Mouse (Mus musculus) CH12.LX (cell line): ENCODE data around the gene Drc7. TPM values are rescaled to one million over a fixed set of nuclear protein-coding genes. Genes with fewer than 3 reads are reported as not detected.

Source experiments
- DNase-seq: peaks from one replicate; pipeline ENCODE4 v3.0.0-alpha.2; 2013; ENCODE audit errors: extremely low read depth
- H3K27ac ChIP-seq: 2 replicates; pipeline ENCODE4 v1.5.1; 2012; ENCODE audit warnings: low read depth, mild to moderate bottlenecking, control low read depth, moderate library complexity; ENCODE audit not compliant: insufficient read depth
- H3K27me3 ChIP-seq: replicated peaks from 2 replicates; pipeline ENCODE3; 2012; ENCODE audit warnings: inconsistent platforms
- H3K36me3 ChIP-seq, 2 experiments: replicated peaks in 1 of 2; 2 replicates each; pipeline versions ENCODE3 to v1.6.1; 2012; ENCODE audit warnings: inconsistent platforms in 1 of 2, low read length in 1 of 2, mild to moderate bottlenecking in 1 of 2, mixed read lengths in 1 of 2, moderate library complexity in 1 of 2; ENCODE audit not compliant: control insufficient read depth in 1 of 2, insufficient read depth in 1 of 2
- H3K4me1 ChIP-seq, 2 experiments: 2 replicates each; pipeline ENCODE4 v1.6.1; 2012; ENCODE audit warnings: inconsistent platforms in 1 of 2, moderate library complexity in 1 of 2; ENCODE audit not compliant: insufficient read depth in 2 of 2, control insufficient read depth in 1 of 2
- H3K4me2 ChIP-seq: 2 replicates; pipeline ENCODE4 v1.6.1; 2012; ENCODE audit warnings: low read depth, mild to moderate bottlenecking, control low read depth; ENCODE audit not compliant: poor library complexity, insufficient read depth, severe bottlenecking
- H3K4me3 ChIP-seq, 3 experiments: fragments of 150-350 bp in 1 of 3; sonication (generic) in 1 of 3; replicated peaks in 1 of 3; 2 replicates each; pipeline versions ENCODE3 to v1.5.1; 2011 to 2012; ENCODE audit warnings: low read depth in 2 of 3, low read length in 2 of 3, mild to moderate bottlenecking in 2 of 3, moderate library complexity in 2 of 3, control low read depth in 1 of 3, improper control_type of control experiment in 1 of 3, inconsistent platforms in 1 of 3, mixed read lengths in 1 of 3; ENCODE audit not compliant: poor library complexity in 1 of 3
- H3K79me2 ChIP-seq: replicated peaks from 2 replicates; pipeline ENCODE4 v1.6.1; 2012; ENCODE audit warnings: mild to moderate bottlenecking, moderate library complexity; ENCODE audit not compliant: control insufficient read depth, poor library complexity, insufficient read depth, severe bottlenecking; ENCODE audit errors: extremely low read depth
- H3K9ac ChIP-seq: 2 replicates; pipeline ENCODE4 v1.6.1; 2012; ENCODE audit warnings: low read depth, mild to moderate bottlenecking, control low read depth, moderate library complexity; ENCODE audit not compliant: insufficient read depth
- H3K9me3 ChIP-seq: replicated peaks from 2 replicates; pipeline ENCODE3; 2012; ENCODE audit warnings: low read length, inconsistent platforms, mixed read lengths
- CHD2 ChIP-seq: IDR thresholded peaks from 2 replicates; pipeline ENCODE4 v1.6.1; 2011; ENCODE audit warnings: low read length, improper control_type of control experiment
- CTCF ChIP-seq, 2 experiments: IDR thresholded peaks in 1 of 2; conservative IDR thresholded peaks in 1 of 2; 2 replicates each; pipeline ENCODE4 v1.5.1; 2011 to 2012; ENCODE audit warnings: low read depth in 2 of 2, low read length in 2 of 2, improper control_type of control experiment in 1 of 2, inconsistent platforms in 1 of 2, mild to moderate bottlenecking in 1 of 2, moderate library complexity in 1 of 2
- E2F4 ChIP-seq: IDR thresholded peaks from 2 replicates; pipeline ENCODE4 v1.6.1; 2011; ENCODE audit warnings: low read depth, low read length, improper control_type of control experiment; ENCODE audit not compliant: insufficient replicate concordance
- EP300 ChIP-seq: IDR thresholded peaks from 2 replicates; pipeline ENCODE4 v1.6.1; 2011; ENCODE audit warnings: low read length, improper control_type of control experiment
- ETS1 ChIP-seq: conservative IDR thresholded peaks from 2 replicates; pipeline ENCODE4 v1.6.1; 2012; ENCODE audit warnings: low read depth, mild to moderate bottlenecking, inconsistent platforms, low read length, improper control_type of control experiment, moderate library complexity
- GABPA ChIP-seq: IDR thresholded peaks from 2 replicates; pipeline ENCODE4 v1.6.1; 2012; ENCODE audit warnings: low read depth, low read length, improper control_type of control experiment, inconsistent platforms; ENCODE audit not compliant: insufficient replicate concordance
- HCFC1 ChIP-seq: IDR thresholded peaks from 2 replicates; pipeline ENCODE4 v1.6.1; 2012; ENCODE audit warnings: low read depth, mild to moderate bottlenecking, inconsistent platforms, low read length, improper control_type of control experiment
- IRF4 ChIP-seq: IDR thresholded peaks from 2 replicates; pipeline ENCODE4 v1.6.1; 2014; ENCODE audit warnings: low read depth, mild to moderate bottlenecking, inconsistent platforms, low read length, improper control_type of control experiment
- JUND ChIP-seq: conservative IDR thresholded peaks from 2 replicates; pipeline ENCODE4 v1.6.1; 2011; ENCODE audit warnings: low read depth, low read length, improper control_type of control experiment
- MAFK ChIP-seq: IDR thresholded peaks from 2 replicates; pipeline ENCODE4 v1.6.1; 2011; ENCODE audit warnings: low read length, improper control_type of control experiment; ENCODE audit not compliant: insufficient replicate concordance
- MEF2A ChIP-seq: IDR thresholded peaks from 2 replicates; pipeline ENCODE4 v1.6.1; 2014; ENCODE audit warnings: low read depth, mild to moderate bottlenecking, inconsistent platforms, low read length, improper control_type of control experiment, borderline replicate concordance
- NELFE ChIP-seq: IDR thresholded peaks from 2 replicates; pipeline ENCODE4 v1.6.1; 2011; ENCODE audit warnings: low read depth, low read length, improper control_type of control experiment
- NRF1 ChIP-seq: IDR thresholded peaks from 2 replicates; pipeline ENCODE4 v1.6.1; 2014; ENCODE audit warnings: low read depth, mild to moderate bottlenecking, inconsistent platforms, low read length, improper control_type of control experiment, moderate library complexity
- POLR2AphosphoS2 ChIP-seq: IDR thresholded peaks from 2 replicates; pipeline ENCODE4 v1.6.1; 2011; ENCODE audit warnings: low read depth, low read length, improper control_type of control experiment
- RAD21 ChIP-seq: IDR thresholded peaks from 2 replicates; pipeline ENCODE4 v1.6.1; 2011; ENCODE audit warnings: low read depth, mild to moderate bottlenecking, low read length, improper control_type of control experiment, moderate library complexity
- RCOR1 ChIP-seq: conservative IDR thresholded peaks from 2 replicates; pipeline ENCODE4 v1.6.1; 2012; ENCODE audit warnings: low read depth, mild to moderate bottlenecking, inconsistent platforms, low read length, improper control_type of control experiment
- SIN3A ChIP-seq: IDR thresholded peaks from 2 replicates; pipeline ENCODE4 v1.6.1; 2012; ENCODE audit warnings: low read length, improper control_type of control experiment, inconsistent platforms
- SMC3 ChIP-seq: IDR thresholded peaks from 2 replicates; pipeline ENCODE4 v1.6.1; 2011; ENCODE audit warnings: low read depth, low read length, improper control_type of control experiment
- TCF12 ChIP-seq: IDR thresholded peaks from 2 replicates; pipeline ENCODE4 v1.6.1; 2014; ENCODE audit warnings: low read depth, mild to moderate bottlenecking, inconsistent platforms, low read length, improper control_type of control experiment
- ZC3H11A ChIP-seq: IDR thresholded peaks from 2 replicates; pipeline ENCODE4 v1.6.1; 2012; ENCODE audit warnings: low read depth, mild to moderate bottlenecking, inconsistent platforms, low read length, improper control_type of control experiment
- ZMIZ1 ChIP-seq: IDR thresholded peaks from 2 replicates; pipeline ENCODE4 v1.6.1; 2012; ENCODE audit warnings: low read depth, mild to moderate bottlenecking, inconsistent platforms, low read length, improper control_type of control experiment
- dilution Hi-C: fragments of 300-500 bp; cut with MboI; formaldehyde crosslinking; loops from 2 replicates; pipeline ENCODE4 v1.14.3; 2020; ENCODE audit warnings: low sequenced_read_pairs; ENCODE audit not compliant: extremely low pct_unique_long_range_greater_than_20kb, extremely low pct_ligation_motif_present
- in situ Hi-C: fragments of 300-500 bp; cut with MboI; formaldehyde crosslinking; loops from 3 replicates; pipeline ENCODE4 v1.14.3; 2019; ENCODE audit warnings: low sequenced_read_pairs, low pct_ligation_motif_present, low pct_unique_long_range_greater_than_20kb, mixed read lengths
- polyA plus RNA-seq: library from polyadenylated mRNA; unstranded; fragments of >175 nt; gene quantifications from 2 replicates; pipeline ENCODE4 v1.2.1, GENCODE M21; 2012; ENCODE audit warnings: low read depth; ENCODE audit not compliant: insufficient read length
- total RNA-seq, 2 experiments: library from RNA; depleted of rRNA; stranded (reverse); fragments of 300-350 nt in 1 of 2; fragments of >200 nt in 1 of 2; gene quantifications; 2 replicates each; pipeline ENCODE4 v1.2.3; 2012 to 2014

The Drc7 gene
- total and polyA plus RNA-seq, 3 experiments: not detected

DNA sequence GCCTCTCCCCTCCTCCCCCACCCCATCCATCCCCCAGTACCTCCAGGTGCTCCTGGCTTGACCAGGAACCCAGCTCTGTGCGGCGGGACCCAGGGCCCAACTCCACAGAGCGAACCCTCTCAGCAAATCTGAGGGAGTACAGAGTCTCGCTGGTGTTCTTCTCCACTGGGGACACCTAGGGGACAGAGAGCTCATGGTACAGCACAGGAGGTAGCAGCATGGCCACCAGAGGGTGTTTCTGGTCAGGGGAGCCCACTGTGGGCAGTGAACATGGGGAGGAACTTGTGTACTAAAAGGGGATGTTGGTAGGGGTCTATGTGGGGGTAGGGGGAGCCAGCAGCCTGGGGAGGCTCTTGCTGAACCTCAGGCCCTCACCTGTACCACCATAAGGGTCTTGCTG lies 47.1 kb downstream of the Drc7 start:
- Histone ChIP-seq H3K4me2 (no peak overlapping the region), H3K4me3 (no peak overlapping the region), H3K27me3 (no peaks in the 10 kb centered on the region), H3K36me3 (peaks cover 19 to 70% of the 10 kb centered on the region in 2 experiments), H3K9me3 (no peaks in the 10 kb centered on the region), H3K4me1 (no peaks in the 10 kb centered on the region), H3K79me2 (no peaks in the 10 kb centered on the region), H3K9ac (no peak overlapping the region), H3K27ac (no peak overlapping the region)
- TF ChIP-seq HCFC1: no peak
- TF ChIP-seq CTCF (conservative IDR thresholded peaks at IDR 0.05 in 1 of 2, IDR thresholded peaks at IDR 0.05 in 1 of 2; ENCODE audit: low read depth in 2 of 2, low read length in 2 of 2): peak in 1 of 2 experiments; percentile 61; a peak in 2 of 4 replicates
- no peak for TF ChIP-seq MAFK
- no peak for TF ChIP-seq ZC3H11A
- TF ChIP-seq SMC3: peak; percentile 22; the same call in 1 of the 2 replicates
- no peak for TF ChIP-seq SIN3A
- TF ChIP-seq POLR2AphosphoS2: no peak
- dilution Hi-C loops: no loop called here
- in situ Hi-C loops: no loop called here
- DNase-seq: no peak

DNA sequence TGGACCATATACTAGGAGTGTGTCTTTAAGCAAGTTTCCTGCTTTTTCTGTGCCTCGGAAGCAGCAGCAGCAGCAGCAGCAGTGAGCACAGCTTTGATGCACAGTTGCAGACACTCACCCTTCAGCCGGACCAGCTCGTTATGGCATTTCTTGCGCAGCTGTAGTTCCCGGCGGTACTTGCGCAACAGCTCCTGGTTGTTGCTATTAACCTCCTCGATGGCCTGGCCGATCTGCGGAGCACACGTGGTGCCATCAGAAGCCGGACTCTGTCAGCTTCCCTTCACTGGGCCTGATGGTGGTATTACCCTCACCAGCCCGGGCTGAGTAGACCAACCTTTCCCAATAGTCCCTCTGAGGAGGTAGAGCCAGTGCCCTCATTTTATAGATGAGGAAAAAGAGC lies 52.4 kb downstream of the Drc7 start:
- H3K9ac ChIP-seq: no peak overlapping the region
- in situ Hi-C loops: no loop called here
- no peaks in the 10 kb centered on the region for H3K9me3 ChIP-seq
- no peak for DNase-seq
- H3K27me3 ChIP-seq: no peaks in the 10 kb centered on the region
- H3K27ac ChIP-seq: no peak overlapping the region
- dilution Hi-C loops: no loop called here
- H3K79me2 ChIP-seq: no peaks in the 10 kb centered on the region
- TF ChIP-seq CHD2 (no peak), RAD21 (no peak), POLR2AphosphoS2 (no peak), ZMIZ1 (no peak), JUND (no peak), EP300 (no peak), GABPA (no peak), E2F4 (no peak), RCOR1 (no peak), MAFK (no peak), ETS1 (no peak), TCF12 (no peak), IRF4 (no peak), SIN3A (no peak), NELFE (no peak), NRF1 (no peak), MEF2A (no peak)
- TF ChIP-seq, all 38 proteins: peak for 0
- Histone ChIP-seq H3K4me1 (peaks cover 7 to 29% of the 10 kb centered on the region in 2 experiments; a peak in 3 of 4 replicates), H3K36me3 (peaks cover 0 to 26% of the 10 kb centered on the region in 2 experiments), H3K4me3 (no peak overlapping the region), H3K4me2 (no peak overlapping the region)
